ENCODE assay signal across 13 mouse cellular contexts in genomic region chr2:33879223-33879622, GRCm38 (mm10). TPM values are rescaled to one million over a fixed set of nuclear protein-coding genes. Genes with fewer than 3 reads are reported as not detected.
DNase-seq lines count a peak whose midpoint lies in the region; ATAC-seq and TF ChIP-seq lines count a peak whose summit lies in the region.
"Had no signal": no experiment of that assay in that cellular context is flagged by ENCODE, and none has a peak within 500 bp of the region (broad histone marks: within the 10 kb centered on the region; RNA-seq: fewer than 3 reads in every experiment).

No protein-coding gene starts in this region.

- TF ChIP-seq EP300 in ES-Bruce4 (IDR thresholded peaks at IDR 0.05; ENCODE audit: insufficient read depth, low read depth, low read length) = 0 out of 2 replicates have a peak, but pooled peaks have one; percentile 4

- no peak for ATAC-seq in forebrain, embryonic 12.5 days (ENCODE audit: low FRiP score)
- ATAC-seq in forebrain, embryonic 11.5 days (replicated peaks; ENCODE audit: low FRiP score) = no peak
- ATAC-seq in cerebellum, adult (ENCODE audit: insufficient number of reproducible peaks, low FRiP score, low TSS enrichment) = no peak

- H3K4me2 ChIP-seq in forebrain, embryonic 12.5 days = no peak overlapping the region
- no peak overlapping the region for H3K4me2 ChIP-seq in forebrain, embryonic 11.5 days (ENCODE audit: low read depth, low read length, severe bottlenecking)
- H3K4me2 ChIP-seq: heart, embryonic 15.5 days had no signal

- DNase-seq in forebrain, embryonic 11.5 days (ENCODE audit: low spot score) = no peak
- no peak for DNase-seq in limb, embryonic 10.5 days (ENCODE audit: low spot score)
- DNase-seq in left cerebral cortex, postnatal 36 days (ENCODE audit: low spot score in 2 of 2) = no peak
- no peak for DNase-seq in heart, embryonic 10.5 days (ENCODE audit: low spot score)
- DNase-seq: cerebellum, postnatal 36 days; gastrocnemius, postnatal 10 days; kidney, adult 11 months had no signal

- H3K27ac ChIP-seq in forebrain, embryonic 12.5 days = peak overlapping the region; percentile 99; the same call in 1 of the 2 replicates
- H3K27ac ChIP-seq in forebrain, embryonic 11.5 days (ENCODE audit: low read depth, low read length) = no peak overlapping the region
- no peak overlapping the region for H3K27ac ChIP-seq in ES-Bruce4 (ENCODE audit: insufficient read depth, low read length)
- peak overlapping the region; percentile 91; the same call in 1 of the 2 replicates for H3K27ac ChIP-seq in limb, embryonic 10.5 days
- peak overlapping the region; percentile 19; the same call in 1 of the 2 replicates for H3K27ac ChIP-seq in olfactory bulb, adult 2 months (ENCODE audit: insufficient read depth, low read depth, low read length)
- H3K27ac ChIP-seq in heart, embryonic 10.5 days = no peak overlapping the region; the same call in 1 of the 2 replicates
- H3K27ac ChIP-seq: heart, embryonic 15.5 days had no signal

- WGBS in forebrain, embryonic 12.5 days = 76% methylated on average over 2 of the region's 2 CpGs
- 78% methylated on average over 2 of the region's 2 CpGs for WGBS in forebrain, embryonic 11.5 days
- WGBS in limb, embryonic 10.5 days = 96% methylated on average over 2 of the region's 2 CpGs
- 85% methylated on average over 2 of the region's 2 CpGs for WGBS in olfactory bulb, adult 2 months
- 80% methylated on average over 2 of the region's 2 CpGs for WGBS in heart, embryonic 10.5 days

- no peak overlapping the region for H3K9ac ChIP-seq in forebrain, embryonic 12.5 days
- H3K9ac ChIP-seq in forebrain, embryonic 11.5 days (ENCODE audit: low read length) = no peak overlapping the region
- H3K9ac ChIP-seq in ES-Bruce4 (ENCODE audit: low read depth, poor library complexity, severe bottlenecking) = no peak overlapping the region
- H3K9ac ChIP-seq: heart, embryonic 15.5 days had no signal

- no peaks in the 10 kb centered on the region for H3K27me3 ChIP-seq in forebrain, embryonic 12.5 days
- no peaks in the 10 kb centered on the region for H3K27me3 ChIP-seq in forebrain, embryonic 11.5 days (ENCODE audit: control insufficient read depth, insufficient read depth, low read length)
- no peaks in the 10 kb centered on the region for H3K27me3 ChIP-seq in ES-Bruce4 (ENCODE audit: control insufficient read depth, insufficient read depth, low read length, poor library complexity, severe bottlenecking)
- H3K27me3 ChIP-seq in limb, embryonic 10.5 days (ENCODE audit: low read depth, poor library complexity, severe bottlenecking) = no peaks in the 10 kb centered on the region
- peaks cover 30% of the 10 kb centered on the region; the same call in 1 of the 2 replicates for H3K27me3 ChIP-seq in heart, embryonic 10.5 days (ENCODE audit: insufficient read depth, poor library complexity, severe bottlenecking)
- H3K27me3 ChIP-seq: heart, embryonic 15.5 days had no signal

- TF ChIP-seq CTCF in ES-Bruce4 (IDR thresholded peaks at IDR 0.05; ENCODE audit: low read depth, low read length) = no peak
- no peak for TF ChIP-seq CTCF in olfactory bulb, adult 2 months (IDR thresholded peaks at IDR 0.05; ENCODE audit: insufficient read depth, low read depth, low read length)

- intact Hi-C loops in left cerebral cortex, postnatal 36 days (cut with DNase I) = no loop called here

- H3K4me3 ChIP-seq in forebrain, embryonic 12.5 days (replicated peaks) = no peak overlapping the region
- no peak overlapping the region for H3K4me3 ChIP-seq in forebrain, embryonic 11.5 days (ENCODE audit: low read depth, low read length)
- no peak overlapping the region for H3K4me3 ChIP-seq in ES-Bruce4 (ENCODE audit: low read depth, low read length)
- no peak overlapping the region for H3K4me3 ChIP-seq in limb, embryonic 10.5 days
- H3K4me3 ChIP-seq in olfactory bulb, adult 2 months (ENCODE audit: insufficient read depth, low read depth, low read length) = no peak overlapping the region
- no peak overlapping the region for H3K4me3 ChIP-seq in heart, embryonic 10.5 days
- H3K4me3 ChIP-seq: erythroblast, embryonic 14.5 days; heart, embryonic 15.5 days had no signal

- TF ChIP-seq POLR2A in ES-Bruce4 (IDR thresholded peaks at IDR 0.05; ENCODE audit: insufficient read depth, low read length) = no peak
- no peak for TF ChIP-seq POLR2A in olfactory bulb, adult 2 months (IDR thresholded peaks at IDR 0.05; ENCODE audit: insufficient read depth, low read depth, low read length)

- no peaks in the 10 kb centered on the region for H3K9me3 ChIP-seq in forebrain, embryonic 12.5 days
- H3K9me3 ChIP-seq in forebrain, embryonic 11.5 days (ENCODE audit: control insufficient read depth, low read length) = no peaks in the 10 kb centered on the region
- H3K9me3 ChIP-seq in ES-Bruce4 (replicated peaks; ENCODE audit: control insufficient read depth, insufficient read depth, low read length, poor library complexity, severe bottlenecking) = no peaks in the 10 kb centered on the region
- no peaks in the 10 kb centered on the region for H3K9me3 ChIP-seq in limb, embryonic 10.5 days (replicated peaks)
- H3K9me3 ChIP-seq in heart, embryonic 10.5 days = no peaks in the 10 kb centered on the region
- H3K9me3 ChIP-seq: heart, embryonic 15.5 days had no signal

- H3K36me3 ChIP-seq in forebrain, embryonic 12.5 days (replicated peaks) = peaks cover 7% of the 10 kb centered on the region
- H3K36me3 ChIP-seq in forebrain, embryonic 11.5 days (ENCODE audit: control insufficient read depth, insufficient read depth, low read length) = no peaks in the 10 kb centered on the region; the same call in 1 of the 2 replicates
- H3K36me3 ChIP-seq in ES-Bruce4 (ENCODE audit: control insufficient read depth, insufficient read depth, low read length, poor library complexity, severe bottlenecking) = no peaks in the 10 kb centered on the region
- peaks cover under 1% of the 10 kb centered on the region for H3K36me3 ChIP-seq in limb, embryonic 10.5 days
- 0 out of 2 replicates have a peak, but pooled peaks cover under 1% of the 10 kb centered on the region for H3K36me3 ChIP-seq in heart, embryonic 10.5 days
- H3K36me3 ChIP-seq: heart, embryonic 15.5 days had no signal

- H3K4me1 ChIP-seq in forebrain, embryonic 12.5 days = peaks cover 66% of the 10 kb centered on the region
- peaks cover 27% of the 10 kb centered on the region for H3K4me1 ChIP-seq in forebrain, embryonic 11.5 days (replicated peaks; ENCODE audit: control insufficient read depth, insufficient read depth, low read length)
- H3K4me1 ChIP-seq in ES-Bruce4 (ENCODE audit: control insufficient read depth, insufficient read depth, low read length) = peaks cover 3% of the 10 kb centered on the region
- peaks cover 52% of the 10 kb centered on the region for H3K4me1 ChIP-seq in limb, embryonic 10.5 days
- H3K4me1 ChIP-seq in olfactory bulb, adult 2 months (ENCODE audit: control insufficient read depth, insufficient read depth, low read length) = peaks cover 51% of the 10 kb centered on the region
- peaks cover 60% of the 10 kb centered on the region for H3K4me1 ChIP-seq in heart, embryonic 10.5 days

RNA-seq across cellular contexts. Expression of gene Mvb12b, which starts 8.5 kb away (rescaled TPM):
- polyA plus RNA-seq in forebrain, embryonic 12.5 days (2016; fragmentation: Nextera tagmentation; extraction: Ambion mirVana) = 51.5 and 64.7 TPM in 2 replicates
- polyA plus RNA-seq in forebrain, embryonic 11.5 days (2014; fragmentation: Nextera tagmentation; extraction: Ambion mirVana) = 30.9 and 31.1 TPM in 2 replicates
- 11.5 and 15.8 TPM in 2 replicates for polyA plus RNA-seq in ES-Bruce4 (2011; ENCODE audit: insufficient read depth, insufficient read length, low read depth, missing spikeins)
- polyA plus RNA-seq in limb, embryonic 10.5 days (2016; fragmentation: Nextera tagmentation; extraction: Ambion mirVana) = 15.0 and 17.5 TPM in 2 replicates
- polyA plus RNA-seq in olfactory bulb, adult 2 months (2012; ENCODE audit: insufficient read depth, insufficient read length, low replicate concordance, missing spikeins) = not detected in 2 replicates
- 10 to 100 TPM; 83.8 to 84.3 TPM for total RNA-seq in left cerebral cortex, postnatal 36 days (2021)
- polyA plus RNA-seq in heart, embryonic 10.5 days (2016; fragmentation: Nextera tagmentation; extraction: Ambion mirVana) = 10.0 and 16.6 TPM in 2 replicates

Comparison
In these comparisons a context has a peak if more than half of its experiments do, and no peak if none do; other contexts are left out.
1. H3K27ac ChIP-seq: peak in forebrain, embryonic 12.5 days (single experiment), limb, embryonic 10.5 days (single experiment) and olfactory bulb, adult 2 months (single experiment); none in forebrain, embryonic 11.5 days (single experiment), ES-Bruce4 (single experiment) and heart, embryonic 10.5 days (single experiment).